Mouse (Mus musculus) layer of hippocampus, adult 2 months (tissue): ENCODE measurements around the gene Tmem98. TPM values are rescaled to one million over a fixed set of nuclear protein-coding genes. Genes with fewer than 3 reads are reported as not detected.

ENCODE experiments used
- DNase-seq, 2 experiments: peaks; one replicate each; pipeline ENCODE4 v3.0.0; 2022; ENCODE audit warnings: low spot score in 2 of 2
- H3K27ac ChIP-seq: fragments of 200-600 bp; 2 replicates; pipeline ENCODE4 v1.8.1; 2022
- H3K4me3 ChIP-seq: fragments of 200-600 bp; 2 replicates; pipeline ENCODE4 v1.8.1; 2022; ENCODE audit warnings: mild to moderate bottlenecking
- CTCF ChIP-seq: fragments of 200-600 bp; conservative IDR thresholded peaks from 2 replicates; pipeline ENCODE4 v1.8.1; 2022; ENCODE audit warnings: antibody characterized with exemption, mild to moderate bottlenecking, moderate library complexity
- total RNA-seq, 2 experiments: library from RNA; stranded (reverse); gene quantifications; 2 replicates each; pipeline ENCODE4 v1.2.3; 2021

Tmem98 gene
- total RNA-seq, 2 experiments from 2014 or later, result 6.0 to 9.0 TPM

- DNase-seq, result no peak
- Histone ChIP-seq H3K4me3 (peak overlapping the region; percentile 59), H3K27ac (peak overlapping the region; percentile 87)
- no peak for TF ChIP-seq CTCF
Measured at GRCm38 (mm10) chr11:80778916-80779526, 31.0 kb upstream of the Tmem98 start.

- peak; percentile 85 to 91 for DNase-seq
- peak within 1 kb of the TSS; percentile 87 for H3K27ac ChIP-seq
Measured at GRCm38 (mm10) chr11:80779527-80780344, 30.2 kb upstream of the Tmem98 start, which contains the start of gene Myo1d. TSS of gene Myo1d (minus strand) at chr11:80780025.

DNA sequence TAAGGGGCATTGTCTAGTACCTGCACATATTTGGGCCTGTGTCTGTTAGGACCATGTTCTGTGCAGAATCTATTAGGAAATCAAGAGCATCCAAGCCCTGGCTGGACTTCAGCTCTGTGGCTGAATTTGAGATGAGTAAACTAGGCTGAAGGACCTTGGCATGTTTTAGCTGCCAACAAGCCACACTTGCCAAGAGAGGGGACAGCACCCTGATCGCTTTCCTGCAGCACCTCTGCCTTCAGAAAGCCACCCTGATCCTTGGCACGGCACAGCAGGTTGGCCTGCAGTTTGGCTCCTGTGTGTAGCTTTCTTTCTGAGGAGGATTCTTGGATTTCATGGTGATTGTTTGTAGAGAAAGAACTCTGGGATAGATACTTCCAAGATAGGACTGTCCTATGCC is 28.4 kb upstream of the Tmem98 start:
- no peak for DNase-seq
- H3K27ac ChIP-seq, result no peak overlapping the region
- TF ChIP-seq CTCF, result no peak
- H3K4me3 ChIP-seq, result no peak overlapping the region

More at GRCm38 (mm10) chr11:80779527-80780344, 30.2 kb upstream of the Tmem98 start, which contains the start of gene Myo1d:
- peak within 1 kb of the TSS; percentile 59 for H3K4me3 ChIP-seq
- peak; percentile 77 for TF ChIP-seq CTCF

GRCm38 (mm10) chr11:80783460-80783859 is 26.5 kb upstream of the Tmem98 start:
- H3K27ac ChIP-seq, result no peak overlapping the region
- no peak for TF ChIP-seq CTCF
- DNase-seq, result no peak
- no peak overlapping the region for H3K4me3 ChIP-seq

- no peak for TF ChIP-seq CTCF
- no peak for DNase-seq
- no peak overlapping the region for H3K27ac ChIP-seq
- no peak overlapping the region for H3K4me3 ChIP-seq
Measured at GRCm38 (mm10) chr11:80784294-80784743, 25.7 kb upstream of the Tmem98 start.

DNA sequence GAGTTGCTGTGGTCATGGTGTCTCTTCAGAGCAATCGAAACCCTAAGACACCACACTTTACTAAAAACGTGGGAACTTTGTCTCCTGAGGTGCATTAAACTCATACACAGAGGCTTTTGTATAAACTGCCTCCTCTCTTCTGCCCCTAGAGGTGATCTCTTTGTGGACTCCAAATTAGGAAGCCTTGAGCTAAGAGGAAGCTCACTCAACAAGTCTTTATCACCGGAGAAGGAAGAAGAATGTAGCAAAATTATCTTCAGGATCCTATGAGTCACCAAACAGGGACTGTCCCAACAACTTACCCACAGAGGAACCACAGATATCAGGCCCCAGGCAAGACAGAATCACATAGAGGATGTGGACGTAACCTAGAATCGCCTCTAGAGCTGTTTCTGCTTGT is 24.3 kb upstream of the Tmem98 start:
- Histone ChIP-seq H3K4me3 (no peak overlapping the region), H3K27ac (no peak overlapping the region)
- TF ChIP-seq CTCF, result peak; percentile 45

DNA sequence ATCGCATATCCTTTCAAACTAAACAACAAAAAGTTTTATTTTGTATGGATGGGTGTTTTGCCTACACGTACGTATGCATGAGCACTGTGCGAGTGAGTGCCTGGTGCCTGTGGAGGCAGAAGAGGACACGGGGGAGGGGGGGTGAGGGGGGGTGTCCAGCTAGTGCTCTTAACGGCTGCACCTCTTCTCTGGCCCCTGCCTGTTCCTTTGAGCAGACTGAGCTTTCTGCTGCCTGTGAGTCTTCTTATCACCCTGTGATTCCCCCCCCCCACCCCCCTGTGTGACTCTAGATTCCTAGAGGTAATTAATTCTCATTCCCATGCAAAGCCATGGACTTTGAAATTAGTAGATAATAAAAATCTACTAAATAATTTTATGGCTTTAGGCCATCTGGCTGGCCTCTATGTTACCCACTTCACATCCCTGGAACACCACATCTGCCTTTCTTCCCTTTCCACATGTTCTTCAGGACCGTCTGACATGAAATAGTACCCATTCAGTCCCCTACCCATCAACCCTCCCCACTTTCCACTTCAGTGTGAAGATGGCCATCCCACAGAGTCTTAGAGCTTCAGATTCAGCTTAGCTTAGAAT is 20.2 kb upstream of the Tmem98 start:
- Histone ChIP-seq H3K27ac (no peak overlapping the region), H3K4me3 (no peak overlapping the region)
- DNase-seq, result no peak
- no peak for TF ChIP-seq CTCF

More for the DNA sequence above, 24.3 kb upstream of the Tmem98 start:
- DNase-seq, result no peak

DNA sequence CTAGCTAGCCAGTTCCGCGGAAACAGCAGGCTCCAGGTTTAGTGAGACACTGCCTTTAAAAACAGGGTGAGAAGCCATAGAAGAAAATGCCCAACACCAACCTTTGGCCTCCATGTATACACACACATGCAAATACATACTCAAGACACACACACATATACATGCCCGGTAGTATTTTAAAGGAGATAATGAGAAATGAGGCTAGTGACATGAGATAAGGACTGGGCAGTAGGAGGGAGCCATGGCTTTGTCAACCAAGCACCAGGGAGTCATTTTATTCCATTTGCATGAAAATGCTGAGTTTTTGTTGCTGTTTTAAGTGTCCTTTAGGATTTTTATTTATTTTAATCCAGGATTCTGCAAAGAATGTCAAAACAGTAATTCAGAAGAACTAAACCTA is 19.6 kb upstream of the Tmem98 start:
- TF ChIP-seq CTCF, result no peak
- H3K27ac ChIP-seq, result no peak overlapping the region
- H3K4me3 ChIP-seq, result no peak overlapping the region
- no peak for DNase-seq

DNA sequence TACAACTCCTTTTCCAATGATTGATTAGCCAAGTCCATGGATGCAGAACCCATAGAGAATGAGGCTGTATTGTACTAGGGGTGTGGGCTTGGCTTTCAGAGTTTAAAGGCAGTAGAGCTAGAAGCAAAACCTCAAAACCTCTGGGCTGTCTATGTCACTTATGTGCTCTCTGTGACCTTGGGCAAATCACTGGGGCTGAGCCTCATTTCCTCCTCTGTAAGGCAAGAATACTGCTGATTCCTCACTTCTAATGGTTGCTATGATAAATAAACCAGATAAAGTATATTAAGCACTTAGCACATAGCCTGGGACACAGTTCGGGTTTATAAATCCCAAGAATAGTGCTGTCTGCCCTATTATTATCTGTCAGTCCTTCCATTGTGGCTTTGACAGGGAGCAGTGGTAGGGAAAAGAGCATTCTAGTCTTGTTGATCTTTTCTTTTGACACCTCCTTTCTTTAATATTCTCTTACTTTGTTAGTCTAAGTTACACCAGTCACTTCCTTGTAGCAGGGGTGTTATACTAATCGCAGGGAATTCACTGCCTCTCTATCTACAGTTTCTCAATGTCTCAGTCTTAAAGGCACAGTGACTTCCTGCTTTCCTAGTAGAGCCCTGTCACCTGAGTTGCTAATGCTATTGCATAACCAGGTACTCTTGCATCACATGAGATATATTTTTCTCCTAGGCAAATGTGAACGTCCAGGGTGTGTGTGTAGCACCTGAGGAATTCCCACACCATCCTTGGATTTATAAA is 18.1 kb upstream of the Tmem98 start:
- H3K4me3 ChIP-seq, result no peak overlapping the region
- TF ChIP-seq CTCF, result no peak
- no peak for DNase-seq
- no peak overlapping the region for H3K27ac ChIP-seq

GRCm38 (mm10) chr11:80793386-80793785 is 16.6 kb upstream of the Tmem98 start:
- no peak for DNase-seq
- no peak overlapping the region for H3K27ac ChIP-seq
- H3K4me3 ChIP-seq, result no peak overlapping the region
- no peak for TF ChIP-seq CTCF

DNA sequence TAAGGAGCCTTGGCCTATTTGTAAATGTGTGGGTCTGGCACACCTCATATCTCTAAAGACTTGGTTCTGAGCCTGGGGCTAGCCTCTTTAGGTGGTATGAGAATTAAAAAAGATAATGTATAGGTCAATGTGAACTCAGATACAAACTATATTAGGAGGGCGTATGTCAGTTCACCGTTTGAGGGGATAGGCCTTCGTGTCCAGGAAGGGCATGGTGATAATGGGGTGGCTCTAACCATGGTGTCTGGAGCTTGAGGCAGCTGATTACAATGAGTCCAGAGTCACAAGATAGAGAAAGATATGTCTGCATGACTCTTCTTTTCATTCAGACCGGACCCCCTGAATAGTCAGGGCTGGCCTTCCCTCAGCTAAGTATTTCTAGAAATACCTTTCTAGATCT is 15.7 kb upstream of the Tmem98 start:
- Histone ChIP-seq H3K27ac (no peak overlapping the region), H3K4me3 (no peak overlapping the region)
- no peak for DNase-seq
- TF ChIP-seq CTCF, result no peak

DNA sequence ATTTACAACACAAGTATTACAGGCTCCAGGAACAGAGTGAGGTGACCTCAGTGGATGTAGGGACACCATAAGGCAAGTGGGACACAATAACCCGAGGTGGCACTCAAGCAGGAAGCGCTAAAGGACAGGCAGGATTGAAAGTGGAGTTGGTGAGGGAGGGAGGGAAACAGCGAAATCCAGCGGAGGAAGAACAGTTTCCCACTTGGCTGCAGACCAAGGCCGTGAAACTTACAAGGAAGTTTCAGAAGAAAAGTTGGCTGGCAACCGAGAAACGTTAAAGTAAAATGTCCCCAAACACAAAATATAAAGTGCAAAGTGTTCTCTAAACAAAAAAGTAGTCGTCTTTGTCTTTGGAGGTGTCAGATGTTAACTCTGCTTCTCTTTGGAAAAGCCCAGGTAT is 14.5 kb upstream of the Tmem98 start:
- H3K4me3 ChIP-seq, result no peak overlapping the region
- no peak for TF ChIP-seq CTCF
- DNase-seq, result no peak
- H3K27ac ChIP-seq, result no peak overlapping the region

- peak; percentile 44 for TF ChIP-seq CTCF
- no peak for DNase-seq
- H3K4me3 ChIP-seq, result no peak overlapping the region
- H3K27ac ChIP-seq, result no peak overlapping the region
Measured at GRCm38 (mm10) chr11:80799979-80800378, 10.0 kb upstream of the Tmem98 start.
